Mouse (Mus musculus) brain, embryonic 14.5 days (tissue): ENCODE results near the gene Hacl1.

ENCODE experiments used
- CTCF ChIP-seq: fragments of 200-500 bp; IDR thresholded peaks from 2 replicates; pipeline ENCODE4 v1.5.1; 2012; ENCODE audit warnings: inconsistent platforms, mild to moderate bottlenecking, moderate library complexity, borderline replicate concordance; ENCODE audit not compliant: insufficient read depth, insufficient read length; ENCODE audit errors: extremely low read depth
- POLR2A ChIP-seq: fragments of 200-500 bp; IDR thresholded peaks from 2 replicates; pipeline ENCODE4 v1.6.1; 2012; ENCODE audit warnings: mild to moderate bottlenecking, inconsistent platforms, borderline replicate concordance; ENCODE audit not compliant: poor library complexity, insufficient read depth, insufficient read length, severe bottlenecking; ENCODE audit errors: extremely low read depth

GRCm38 (mm10) chr14:31684343-31685040, 43.4 kb upstream of the Hacl1 start:
- TF ChIP-seq POLR2A (no peak), CTCF (no peak)
